Mouse (Mus musculus): ENCODE data around the gene Olfr521. TPM values are rescaled to one million over a fixed set of nuclear protein-coding genes. Genes with fewer than 3 reads are reported as not detected.
A peak's percentile ranks its signal among the peaks of the same experiment; 100 is the strongest.
"Not testable (repeated sequence)": the region's sequence is repeated elsewhere in the genome, so short reads cannot be mapped to it uniquely, and the experiment has no call there.

Olfr521 gene
- polyA plus RNA-seq, 1 experiment from 2014 or later: not detected

DNA sequence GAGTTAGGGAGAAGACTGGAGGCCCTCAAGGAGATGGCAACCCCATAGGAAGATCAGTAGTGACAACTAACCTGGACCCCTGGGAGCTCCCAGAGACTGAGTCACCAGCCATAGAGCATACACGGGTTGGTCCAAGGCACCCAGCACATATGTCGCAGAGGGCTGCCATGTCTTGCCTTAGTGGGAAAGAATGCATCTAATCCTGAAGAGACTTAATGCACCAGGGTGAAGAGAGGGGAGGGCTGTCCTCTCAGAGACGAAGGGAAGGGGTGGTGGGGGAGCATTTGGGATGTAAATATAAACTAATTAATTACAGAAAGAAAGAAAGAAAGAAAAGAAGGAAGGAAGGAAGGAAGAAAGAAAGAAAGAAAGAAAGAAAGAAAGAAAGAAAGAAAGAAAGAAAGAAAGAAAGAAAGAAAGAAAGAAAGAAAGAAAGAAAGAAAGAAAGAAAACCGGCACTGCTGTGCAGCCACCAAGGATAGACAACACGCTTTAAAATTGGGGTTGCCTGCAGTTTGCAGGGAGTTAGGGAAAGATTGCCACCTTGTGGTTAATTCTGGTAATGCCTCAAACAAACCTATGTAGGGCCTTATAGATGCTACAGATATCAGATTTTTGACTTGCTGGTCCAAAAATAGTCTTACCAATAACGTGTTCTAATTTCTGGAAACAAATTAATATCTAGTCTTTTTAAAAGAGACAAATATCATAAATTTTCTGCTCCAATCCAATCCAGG lies 34.8 kb downstream of the Olfr521 start:
- no peak for ATAC-seq (ENCODE audit: low FRiP score, low TSS enrichment)
- H3K4me1 ChIP-seq (ENCODE audit: control insufficient read depth, insufficient read depth, low read length): peaks cover 11% of the 10 kb centered on the region; the same call in 1 of the 2 replicates
- H3K9me3 ChIP-seq (ENCODE audit: control insufficient read depth, low read length): no peaks in the 10 kb centered on the region

DNA sequence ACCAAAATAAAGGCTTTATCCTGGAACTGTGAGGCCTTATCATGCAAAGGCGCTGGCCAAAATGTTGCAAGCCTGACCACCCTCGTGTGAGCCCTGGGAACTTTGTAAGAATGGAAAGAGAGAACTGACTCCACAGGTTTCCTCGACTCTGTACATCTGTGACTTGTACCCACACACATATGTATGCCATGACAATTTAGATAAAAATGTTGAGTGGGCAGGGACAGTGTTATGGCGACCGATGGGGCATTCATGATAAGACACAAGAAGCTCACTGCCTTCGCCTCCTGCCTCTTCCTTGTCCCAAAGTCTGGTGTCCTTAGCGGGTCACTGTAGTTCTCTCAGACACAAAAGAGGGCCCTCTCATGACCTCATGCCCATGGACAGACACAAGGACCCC lies 35.8 kb downstream of the Olfr521 start:
- DNase-seq: no peak
- Histone ChIP-seq H3K27ac (replicated peaks; ENCODE audit: low read depth, low read length) (no peak overlapping the region), H3K9me3 (ENCODE audit: control insufficient read depth, low read length) (no peaks in the 10 kb centered on the region), H3K9ac (replicated peaks; ENCODE audit: low read length) (no peak overlapping the region), H3K27me3 (ENCODE audit: control insufficient read depth, insufficient read depth, low read length) (no peaks in the 10 kb centered on the region), H3K4me1 (ENCODE audit: control insufficient read depth, insufficient read depth, low read length) (peaks cover 11% of the 10 kb centered on the region; the same call in 1 of the 2 replicates), H3K36me3 (ENCODE audit: control insufficient read depth, insufficient read depth, low read length) (no peaks in the 10 kb centered on the region), H3K4me2 (ENCODE audit: low read length) (no peak overlapping the region), H3K4me3 (replicated peaks; ENCODE audit: low read depth, low read length) (no peak overlapping the region)
- WGBS: 85% methylated on average over 7 of the region's 7 CpGs
- ATAC-seq (ENCODE audit: low FRiP score, low TSS enrichment): no peak

More for the DNA sequence above, 34.8 kb downstream of the Olfr521 start:
- Histone ChIP-seq H3K4me3 (replicated peaks; ENCODE audit: low read depth, low read length) (no peak overlapping the region), H3K9ac (replicated peaks; ENCODE audit: low read length) (no peak overlapping the region), H3K27me3 (ENCODE audit: control insufficient read depth, insufficient read depth, low read length) (no peaks in the 10 kb centered on the region), H3K4me2 (ENCODE audit: low read length) (no peak overlapping the region), H3K27ac (replicated peaks; ENCODE audit: low read depth, low read length) (no peak overlapping the region), H3K36me3 (ENCODE audit: control insufficient read depth, insufficient read depth, low read length) (no peaks in the 10 kb centered on the region)
- peak; percentile 95 for DNase-seq
- WGBS: 34% methylated on average over 6 of the region's 6 CpGs

DNA sequence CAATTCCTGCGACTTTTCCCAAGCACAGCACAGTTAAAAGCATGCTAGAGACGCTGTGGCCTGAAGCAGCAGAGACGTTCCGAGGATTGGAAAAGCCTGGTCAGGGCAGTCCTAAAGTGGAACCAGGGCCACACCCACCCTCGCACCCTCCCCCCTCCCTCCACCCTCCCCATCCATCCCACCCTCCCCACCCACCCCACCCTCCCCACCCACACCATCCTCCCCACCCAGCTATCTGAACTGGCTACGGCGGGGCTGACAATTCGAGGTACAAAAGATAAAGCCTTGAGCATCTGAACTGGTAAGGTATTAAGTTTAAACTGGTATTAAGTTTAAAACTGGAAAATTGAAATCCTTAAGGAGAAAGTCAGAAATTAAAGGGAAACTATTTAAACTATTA lies 40.2 kb downstream of the Olfr521 start:
- Histone ChIP-seq H3K36me3 (ENCODE audit: control insufficient read depth, insufficient read depth, low read length) (no peaks in the 10 kb centered on the region), H3K4me2 (ENCODE audit: low read length) (no peak overlapping the region), H3K27me3 (ENCODE audit: control insufficient read depth, insufficient read depth, low read length) (no peaks in the 10 kb centered on the region), H3K9me3 (ENCODE audit: control insufficient read depth, low read length) (no peaks in the 10 kb centered on the region), H3K9ac (replicated peaks; ENCODE audit: low read length) (no peak overlapping the region), H3K4me1 (ENCODE audit: control insufficient read depth, insufficient read depth, low read length) (no peaks in the 10 kb centered on the region), H3K4me3 (replicated peaks; ENCODE audit: low read depth, low read length) (no peak overlapping the region), H3K27ac (replicated peaks; ENCODE audit: low read depth, low read length) (no peak overlapping the region)
- WGBS: 72% methylated on average over 8 of the region's 8 CpGs
- ATAC-seq (ENCODE audit: low FRiP score, low TSS enrichment) (no peak), DNase-seq (no peak)

DNA sequence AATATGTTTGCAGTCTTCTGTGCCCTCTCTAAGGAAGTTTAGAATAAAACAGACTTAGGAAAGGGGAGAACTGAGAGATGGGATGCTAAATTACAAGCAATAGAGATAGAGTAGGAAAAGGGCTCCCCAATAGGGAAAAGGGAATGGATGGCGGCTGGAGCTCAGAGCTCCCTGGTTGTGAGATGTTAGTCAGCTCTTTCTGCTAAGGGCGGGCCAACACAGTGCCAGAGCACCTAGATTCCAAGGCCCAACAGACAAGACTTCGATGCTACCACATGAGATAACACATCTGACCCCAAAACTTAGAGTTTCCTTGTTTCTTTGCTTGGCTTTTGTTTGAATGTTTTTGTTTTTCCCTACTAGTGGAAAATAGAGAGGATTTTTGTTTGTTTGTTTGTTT lies 40.7 kb downstream of the Olfr521 start:
- not testable (repeated sequence) for H3K36me3 ChIP-seq (ENCODE audit: control insufficient read depth, insufficient read depth, low read length); ATAC-seq (ENCODE audit: low FRiP score, low TSS enrichment)
- 88% methylated on average over 3 of the region's 3 CpGs for WGBS

DNA sequence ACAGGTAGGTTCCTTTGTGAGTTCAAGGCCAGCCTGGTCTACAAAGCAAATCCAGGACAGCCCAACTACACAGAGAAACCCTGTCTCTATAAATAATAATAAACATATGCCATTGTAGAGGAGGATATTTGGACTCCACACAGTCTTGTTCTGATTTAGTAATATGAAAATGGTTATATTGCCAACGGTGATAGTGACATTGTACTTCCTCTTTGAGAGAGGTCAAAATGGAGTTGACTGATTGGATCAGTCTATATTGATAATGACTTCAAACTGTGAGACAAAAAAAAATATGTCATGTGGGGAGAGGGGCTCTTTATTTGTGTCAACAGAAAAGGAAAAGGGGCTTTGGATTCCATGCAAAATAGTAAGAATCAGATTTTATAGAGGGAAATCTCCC lies 42.0 kb downstream of the Olfr521 start:
- Histone ChIP-seq H3K27me3 (ENCODE audit: control insufficient read depth, insufficient read depth, low read length) (no peaks in the 10 kb centered on the region), H3K4me3 (replicated peaks; ENCODE audit: low read depth, low read length) (no peak overlapping the region), H3K9ac (replicated peaks; ENCODE audit: low read length) (no peak overlapping the region), H3K4me1 (ENCODE audit: control insufficient read depth, insufficient read depth, low read length) (no peaks in the 10 kb centered on the region), H3K36me3 (ENCODE audit: control insufficient read depth, insufficient read depth, low read length) (no peaks in the 10 kb centered on the region), H3K4me2 (ENCODE audit: low read length) (no peak overlapping the region), H3K9me3 (ENCODE audit: control insufficient read depth, low read length) (no peaks in the 10 kb centered on the region), H3K27ac (replicated peaks; ENCODE audit: low read depth, low read length) (no peak overlapping the region)
- WGBS: 89% methylated on average over 1 of the region's 1 CpGs
- ATAC-seq (ENCODE audit: low FRiP score, low TSS enrichment) (no peak), DNase-seq (no peak)

More for the DNA sequence above, 40.7 kb downstream of the Olfr521 start:
- H3K4me2 ChIP-seq (ENCODE audit: low read length); H3K27me3 ChIP-seq (ENCODE audit: control insufficient read depth, insufficient read depth, low read length); H3K4me1 ChIP-seq (ENCODE audit: control insufficient read depth, insufficient read depth, low read length); H3K27ac ChIP-seq (replicated peaks; ENCODE audit: low read depth, low read length); H3K9ac ChIP-seq (replicated peaks; ENCODE audit: low read length); H3K4me3 ChIP-seq (replicated peaks; ENCODE audit: low read depth, low read length); DNase-seq; H3K9me3 ChIP-seq (ENCODE audit: control insufficient read depth, low read length): not testable (repeated sequence)

DNA sequence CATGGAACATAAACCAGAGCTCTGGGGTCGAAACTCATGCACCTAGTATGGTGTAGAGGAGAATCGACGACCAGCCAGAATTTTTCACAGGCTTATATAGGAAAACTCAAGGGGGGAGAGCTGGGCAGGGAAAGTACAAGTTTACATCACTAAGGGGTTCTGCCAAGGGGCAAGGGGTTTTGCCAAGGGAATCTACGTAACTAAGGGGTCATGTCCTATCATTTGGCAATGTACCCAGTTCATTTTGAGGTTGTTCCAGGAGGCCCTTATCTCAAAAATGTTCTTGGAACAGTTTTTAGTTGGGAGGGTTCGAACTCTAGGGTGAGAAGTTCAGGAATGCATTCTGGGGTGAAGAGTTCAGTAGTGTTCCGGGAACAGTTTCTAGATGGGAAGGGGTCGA lies 43.7 kb downstream of the Olfr521 start:
- not testable (repeated sequence) for DNase-seq; H3K4me3 ChIP-seq (replicated peaks; ENCODE audit: low read depth, low read length); H3K4me1 ChIP-seq (ENCODE audit: control insufficient read depth, insufficient read depth, low read length); ATAC-seq (ENCODE audit: low FRiP score, low TSS enrichment); H3K4me2 ChIP-seq (ENCODE audit: low read length); H3K9ac ChIP-seq (replicated peaks; ENCODE audit: low read length); H3K27ac ChIP-seq (replicated peaks; ENCODE audit: low read depth, low read length); H3K36me3 ChIP-seq (ENCODE audit: control insufficient read depth, insufficient read depth, low read length); H3K27me3 ChIP-seq (ENCODE audit: control insufficient read depth, insufficient read depth, low read length); H3K9me3 ChIP-seq (ENCODE audit: control insufficient read depth, low read length)
- WGBS: 89% methylated on average over 7 of the region's 7 CpGs

DNA sequence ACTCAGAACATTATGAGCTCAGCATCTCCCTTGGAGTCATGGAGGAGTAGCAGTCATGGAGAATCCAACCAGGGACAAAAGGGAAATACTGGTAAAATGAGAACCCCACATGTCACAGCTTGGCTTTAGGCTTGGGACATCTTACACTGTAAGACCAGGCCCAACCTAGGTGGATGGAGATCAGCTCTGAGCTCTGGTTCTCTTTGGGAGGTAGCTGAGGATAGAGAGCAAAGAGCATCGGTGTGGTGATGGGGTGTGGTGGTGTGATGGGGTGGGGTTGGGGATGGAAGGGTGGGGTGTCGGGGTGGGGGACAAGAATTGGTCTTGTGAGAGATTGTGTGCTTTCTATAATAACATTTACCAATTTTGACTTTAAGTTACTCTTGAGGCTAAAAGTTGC lies 47.5 kb downstream of the Olfr521 start:
- H3K4me3 ChIP-seq (replicated peaks; ENCODE audit: low read depth, low read length): no peak overlapping the region
- ATAC-seq (ENCODE audit: low FRiP score, low TSS enrichment): no peak
- WGBS: 96% methylated on average over 2 of the region's 2 CpGs
- no peak for DNase-seq
- H3K9me3 ChIP-seq (ENCODE audit: control insufficient read depth, low read length): no peaks in the 10 kb centered on the region
- no peaks in the 10 kb centered on the region for H3K4me1 ChIP-seq (ENCODE audit: control insufficient read depth, insufficient read depth, low read length)
- no peaks in the 10 kb centered on the region for H3K27me3 ChIP-seq (ENCODE audit: control insufficient read depth, insufficient read depth, low read length)
- no peaks in the 10 kb centered on the region for H3K36me3 ChIP-seq (ENCODE audit: control insufficient read depth, insufficient read depth, low read length)
- H3K4me2 ChIP-seq (ENCODE audit: low read length): no peak overlapping the region
- H3K27ac ChIP-seq (replicated peaks; ENCODE audit: low read depth, low read length): no peak overlapping the region
- H3K9ac ChIP-seq (replicated peaks; ENCODE audit: low read length): no peak overlapping the region

DNA sequence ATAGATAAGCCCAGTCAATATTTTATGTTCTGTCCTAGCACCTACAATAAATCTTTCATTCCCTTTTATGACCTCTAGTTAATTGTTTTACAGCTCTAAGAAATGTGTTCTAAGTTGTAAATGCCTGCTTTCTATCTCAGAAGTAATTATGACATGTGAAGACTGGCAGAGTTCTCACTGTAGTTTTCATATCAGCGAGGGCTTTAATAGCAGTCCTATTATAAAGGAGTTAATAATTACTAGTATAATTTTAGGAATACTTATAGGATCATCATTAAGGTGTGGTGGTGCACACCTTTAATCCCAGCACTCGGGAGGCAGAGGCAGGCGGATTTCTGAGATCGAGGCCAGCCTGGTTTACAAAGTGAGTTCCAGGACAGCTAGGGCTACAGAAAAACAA lies 48.4 kb downstream of the Olfr521 start:
- no peak overlapping the region for H3K4me2 ChIP-seq (ENCODE audit: low read length)
- no peak overlapping the region for H3K4me3 ChIP-seq (replicated peaks; ENCODE audit: low read depth, low read length)
- H3K9ac ChIP-seq (replicated peaks; ENCODE audit: low read length): no peak overlapping the region
- ATAC-seq (ENCODE audit: low FRiP score, low TSS enrichment) (no peak), DNase-seq (no peak)
- no peaks in the 10 kb centered on the region for H3K27me3 ChIP-seq (ENCODE audit: control insufficient read depth, insufficient read depth, low read length)
- no peak overlapping the region for H3K27ac ChIP-seq (replicated peaks; ENCODE audit: low read depth, low read length)
- H3K36me3 ChIP-seq (ENCODE audit: control insufficient read depth, insufficient read depth, low read length): no peaks in the 10 kb centered on the region
- 92% methylated on average over 4 of the region's 4 CpGs for WGBS
- no peaks in the 10 kb centered on the region for H3K4me1 ChIP-seq (ENCODE audit: control insufficient read depth, insufficient read depth, low read length)
- no peaks in the 10 kb centered on the region for H3K9me3 ChIP-seq (ENCODE audit: control insufficient read depth, low read length)

DNA sequence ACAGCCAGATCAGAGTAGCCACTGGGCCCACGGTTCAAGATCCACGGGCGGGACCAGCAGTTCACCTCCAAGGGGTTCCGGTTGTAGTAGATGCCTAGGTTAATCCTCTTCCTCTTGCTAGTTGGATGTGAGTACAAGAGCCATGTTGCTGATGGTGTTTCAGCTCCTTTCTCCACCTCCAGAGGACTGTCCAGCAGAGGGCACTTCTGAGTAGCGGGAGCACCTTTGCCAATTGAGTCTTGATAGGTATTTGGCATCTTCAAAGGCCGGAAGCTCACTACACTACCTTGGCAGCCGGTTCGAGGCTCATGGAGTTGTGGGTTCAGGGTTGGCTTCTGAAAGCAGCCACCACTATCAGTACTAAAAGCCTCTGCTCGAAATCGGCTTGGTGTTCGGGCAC lies 50.1 kb downstream of the Olfr521 start:
- no peak for ATAC-seq (ENCODE audit: low FRiP score, low TSS enrichment)
- H3K27ac ChIP-seq (replicated peaks; ENCODE audit: low read depth, low read length): no peak overlapping the region
- 87% methylated on average over 11 of the region's 11 CpGs for WGBS
- H3K4me3 ChIP-seq (replicated peaks; ENCODE audit: low read depth, low read length): no peak overlapping the region
- no peaks in the 10 kb centered on the region for H3K36me3 ChIP-seq (ENCODE audit: control insufficient read depth, insufficient read depth, low read length)
- no peak overlapping the region for H3K9ac ChIP-seq (replicated peaks; ENCODE audit: low read length)
- no peak overlapping the region for H3K4me2 ChIP-seq (ENCODE audit: low read length)
- no peaks in the 10 kb centered on the region for H3K27me3 ChIP-seq (ENCODE audit: control insufficient read depth, insufficient read depth, low read length)
- no peak for DNase-seq
- no peaks in the 10 kb centered on the region for H3K4me1 ChIP-seq (ENCODE audit: control insufficient read depth, insufficient read depth, low read length)
- H3K9me3 ChIP-seq (ENCODE audit: control insufficient read depth, low read length): no peaks in the 10 kb centered on the region
